Mouse (Mus musculus) gastrocnemius, adult 8-10 months (tissue): ENCODE measurements around the gene Ppa1. TPM values are rescaled to one million over a fixed set of nuclear protein-coding genes. Genes with fewer than 3 reads are reported as not detected.

Experiments
- DNase-seq, 2 experiments: peaks; one replicate each; pipeline ENCODE4 v3.0.0; 2022; ENCODE audit warnings: low spot score in 2 of 2
- total RNA-seq, 4 experiments: library from RNA; stranded (reverse); gene quantifications; 2 replicates each; pipeline ENCODE4 v1.2.4; 2022

Gene Ppa1
- total RNA-seq, 4 experiments from 2014 or later: 52.1 to 64.3 (median 60.7) TPM

DNA sequence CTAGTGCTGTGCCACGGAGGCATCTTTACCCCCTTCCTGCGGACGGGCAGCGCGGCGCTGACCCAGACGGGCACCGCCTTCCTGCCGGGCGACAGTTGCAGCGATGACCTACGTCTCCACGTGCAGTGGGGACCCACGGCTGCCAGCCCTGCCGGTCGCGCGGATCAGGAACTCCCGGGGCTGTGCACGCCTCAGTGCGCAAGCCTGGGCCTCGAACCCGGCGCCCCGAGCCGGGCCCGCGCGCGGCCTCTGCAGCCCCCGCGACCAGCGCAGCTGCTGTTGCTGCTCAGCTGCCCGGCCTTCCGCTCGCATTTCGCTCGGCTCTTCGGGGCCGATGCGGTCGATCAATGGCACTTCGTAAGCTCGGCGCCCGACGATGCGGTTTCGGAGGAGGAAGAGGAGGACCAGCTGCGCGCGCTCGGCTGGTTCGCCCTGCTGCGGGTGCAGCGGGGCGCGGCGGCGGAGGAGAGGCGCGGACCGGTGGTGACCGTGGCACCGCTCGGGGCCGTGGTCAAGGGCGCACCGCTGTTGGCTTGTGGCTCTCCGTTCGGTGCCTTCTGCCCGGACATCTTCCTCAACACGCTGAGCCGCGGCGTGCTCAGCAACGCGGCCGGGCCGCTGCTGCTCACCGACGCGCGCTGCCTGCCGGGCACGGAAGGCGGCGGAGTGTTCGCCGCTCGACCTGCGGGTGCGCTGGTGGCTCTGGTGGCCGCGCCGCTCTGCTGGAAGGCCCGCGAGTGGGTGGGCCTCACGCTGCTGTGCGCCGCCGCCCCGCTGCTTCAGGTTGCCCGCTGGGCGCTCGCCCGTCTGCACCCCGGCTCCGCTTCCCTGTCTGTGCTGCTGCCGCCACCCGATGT is 47.6 kb downstream of the Ppa1 start:
- no peak for DNase-seq

DNA sequence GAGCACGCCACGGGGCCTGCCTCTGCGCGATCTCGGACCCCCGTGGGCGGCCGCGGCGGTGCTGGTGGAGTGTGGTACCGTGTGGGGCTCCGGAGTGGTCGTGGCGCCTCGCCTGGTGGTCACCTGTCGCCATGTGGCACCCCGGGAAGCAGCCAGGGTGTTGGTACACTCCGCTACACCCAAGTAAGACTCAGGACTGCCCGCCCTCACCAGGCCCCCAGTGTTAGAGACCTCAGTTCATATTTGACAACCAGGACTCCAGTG is 48.1 kb downstream of the Ppa1 start:
- no peak for DNase-seq

DNA sequence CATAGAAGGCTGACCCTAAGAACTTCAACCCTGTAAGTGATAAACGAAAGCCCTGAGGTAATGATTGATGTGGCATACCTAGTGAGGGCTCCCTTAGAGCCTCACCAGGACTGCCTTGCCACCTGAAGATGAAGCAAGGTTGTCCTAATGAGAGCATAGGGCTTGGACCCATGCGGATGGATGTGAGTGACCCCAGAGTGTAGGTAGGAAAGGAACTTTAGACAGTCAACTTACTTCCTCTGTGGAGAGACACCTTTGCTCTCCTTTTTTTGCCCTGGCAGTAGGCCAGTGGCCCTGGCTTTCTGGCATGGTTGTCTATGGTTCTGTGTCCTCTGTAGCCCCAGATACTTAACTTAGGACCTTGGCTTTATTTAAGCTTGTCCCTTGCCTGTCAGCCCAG is 48.7 kb downstream of the Ppa1 start:
- no peak for DNase-seq

DNA sequence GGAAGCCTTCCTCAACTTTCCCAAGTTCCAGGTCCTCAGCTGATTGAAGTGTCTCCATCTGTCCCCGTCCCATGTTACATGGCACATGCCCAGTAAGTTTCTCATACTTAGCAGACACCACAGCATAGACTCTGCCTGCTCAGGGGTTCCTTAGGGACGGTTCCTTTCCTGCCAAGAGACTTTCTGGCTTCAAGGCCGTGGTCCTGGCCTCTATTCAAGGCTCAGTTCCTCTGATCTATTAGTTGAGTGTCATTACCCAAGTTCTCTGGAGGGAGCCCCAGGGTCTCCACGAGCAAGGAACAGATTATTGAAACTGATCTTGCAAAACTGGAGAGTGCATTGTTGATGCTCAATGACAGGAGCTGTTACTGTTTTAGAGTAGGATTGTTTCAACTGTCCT is 56.3 kb downstream of the Ppa1 start:
- no peak for DNase-seq

DNA sequence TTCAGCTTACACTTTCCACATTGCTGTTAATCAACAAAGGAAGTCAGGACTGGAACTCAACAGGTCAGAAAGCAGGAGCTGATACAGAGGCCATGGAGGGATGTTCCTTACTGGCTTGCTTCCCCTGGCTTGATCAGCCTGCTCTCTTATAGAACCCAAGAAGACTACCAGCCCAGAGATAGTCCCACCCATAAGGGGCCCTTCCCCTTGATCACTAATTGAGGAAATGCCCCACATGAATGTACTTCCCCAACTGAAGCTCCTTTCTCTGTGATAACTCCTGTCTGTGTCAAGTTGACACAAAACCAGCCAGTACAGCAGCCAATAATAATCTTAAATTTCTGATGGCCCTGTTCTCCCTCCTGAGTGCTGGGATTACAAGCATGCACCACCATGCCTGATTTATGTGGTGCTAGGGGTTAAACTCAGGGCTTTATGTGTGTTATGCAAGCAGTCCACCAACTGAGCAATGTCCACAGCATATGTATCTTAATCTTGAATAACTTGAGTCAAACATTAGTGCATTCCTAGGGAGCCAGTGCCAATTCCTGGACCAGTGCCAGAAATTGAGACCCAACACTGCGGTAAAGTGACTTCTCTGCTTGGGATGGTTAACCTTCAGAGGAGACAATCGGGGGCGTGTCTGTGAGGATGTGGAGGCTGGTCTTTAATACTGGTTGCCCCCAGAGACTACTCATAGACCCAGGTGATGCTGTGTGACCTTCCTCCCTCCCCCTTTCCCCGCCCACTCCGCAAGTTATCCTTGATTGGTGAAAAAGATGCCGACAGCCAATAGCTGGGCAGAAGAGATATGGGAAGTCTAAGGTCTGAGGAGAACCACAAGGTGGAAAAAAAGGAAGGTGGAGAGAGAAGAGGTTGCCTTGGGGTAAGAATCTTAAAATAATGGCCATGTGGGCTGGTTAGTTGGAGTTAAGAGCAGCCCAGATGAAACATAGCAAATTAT is 58.3 kb downstream of the Ppa1 start:
- no peak for DNase-seq

DNA sequence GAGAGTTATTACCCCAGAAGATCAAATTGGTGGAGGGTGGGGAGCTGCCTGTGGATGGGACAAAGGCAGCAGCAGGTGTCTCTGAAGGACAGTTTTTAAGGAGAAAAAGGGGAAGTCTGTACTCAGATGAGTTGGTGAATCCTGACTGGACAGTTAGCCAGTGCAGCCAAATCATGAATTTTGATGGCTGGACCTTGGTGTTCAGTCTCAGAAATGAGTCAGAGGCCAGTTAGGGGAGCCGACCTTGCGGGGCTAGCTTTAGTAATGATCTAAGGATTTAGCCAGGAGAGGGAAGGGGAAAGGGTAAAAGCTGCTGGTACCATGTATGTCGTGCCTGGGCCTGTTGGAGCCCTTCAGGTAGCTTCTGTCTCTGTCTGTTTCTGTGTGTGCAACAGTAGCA is 65.2 kb downstream of the Ppa1 start:
- DNase-seq: no peak

DNA sequence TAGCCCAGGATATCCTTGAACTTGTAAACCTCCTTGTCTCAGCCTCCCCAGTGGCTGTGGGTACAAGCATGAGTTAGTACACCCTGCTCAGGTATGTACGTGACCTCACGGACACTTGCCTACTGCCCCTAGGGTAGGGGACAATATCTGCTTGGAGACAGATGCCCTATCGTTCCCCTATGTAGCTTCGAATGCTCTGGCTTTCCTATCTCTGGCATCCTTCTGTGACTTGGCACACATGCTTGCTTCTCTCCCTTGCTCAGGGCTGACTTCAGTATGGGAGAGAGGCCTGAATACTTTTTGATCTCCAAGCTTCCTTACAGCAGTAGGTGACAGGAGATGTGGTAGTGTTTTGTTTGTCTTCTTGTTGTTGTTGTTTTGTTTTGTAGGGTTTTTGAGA is 65.8 kb downstream of the Ppa1 start:
- no peak for DNase-seq

DNA sequence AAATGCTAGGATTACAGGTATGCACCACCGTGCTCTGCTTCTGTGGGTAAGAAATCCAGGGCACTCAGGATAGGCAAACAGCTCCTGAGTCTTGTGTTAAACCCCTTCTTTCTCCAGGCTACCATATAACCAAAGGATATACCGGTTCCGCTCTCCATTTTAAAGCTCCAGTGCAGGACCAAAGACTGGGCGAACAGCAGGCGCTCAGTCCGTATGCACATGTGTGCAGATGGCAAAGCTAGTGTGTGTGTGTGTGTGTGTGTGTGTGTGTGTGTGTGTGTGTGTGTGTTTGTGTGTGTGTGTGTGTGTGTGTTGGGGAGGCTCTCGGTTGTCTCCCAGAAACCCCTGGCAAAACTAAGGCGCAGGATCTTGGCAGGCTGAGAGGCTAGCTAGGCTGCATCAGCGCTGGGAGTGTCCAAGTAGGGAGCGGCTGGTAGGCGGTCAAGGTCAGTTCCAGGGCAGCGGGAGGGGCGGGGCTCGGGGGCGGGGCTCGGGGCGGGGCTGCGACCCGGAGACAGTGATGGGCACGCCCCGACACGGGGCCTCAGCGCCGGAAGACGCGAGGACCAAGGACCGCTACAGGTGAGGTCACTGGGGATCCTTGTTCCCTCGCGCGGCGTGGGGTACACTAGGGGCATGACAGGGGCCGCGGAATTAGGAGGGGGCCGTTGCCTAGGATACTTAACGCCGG is 66.6 kb downstream of the Ppa1 start, which contains the start of gene Aifm2:
Gene Aifm2, plus strand, starts transcription at position 493 of the 691 bp plus-strand sequence.
- peak; percentile 51 to 73 for DNase-seq

DNA sequence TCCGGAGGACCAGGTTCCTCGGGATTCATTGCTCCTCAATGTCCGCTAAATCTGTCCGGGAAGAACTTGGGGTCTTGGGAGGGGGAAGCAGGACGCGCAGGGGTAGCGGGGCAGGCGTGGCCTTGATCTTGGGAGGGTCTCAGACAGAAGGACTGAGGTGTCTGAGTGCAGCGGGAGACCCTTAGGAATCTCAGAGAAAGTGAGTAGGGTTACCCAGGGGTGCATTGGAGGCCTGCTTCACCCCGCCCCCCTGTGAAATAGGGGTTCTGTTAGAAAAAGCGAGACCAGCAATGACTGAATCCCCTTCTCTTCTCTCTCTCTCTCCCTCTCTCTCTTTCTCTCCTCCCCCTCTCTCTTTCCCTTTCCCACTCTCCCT is 67.1 kb downstream of the Ppa1 start:
- no peak for DNase-seq

DNA sequence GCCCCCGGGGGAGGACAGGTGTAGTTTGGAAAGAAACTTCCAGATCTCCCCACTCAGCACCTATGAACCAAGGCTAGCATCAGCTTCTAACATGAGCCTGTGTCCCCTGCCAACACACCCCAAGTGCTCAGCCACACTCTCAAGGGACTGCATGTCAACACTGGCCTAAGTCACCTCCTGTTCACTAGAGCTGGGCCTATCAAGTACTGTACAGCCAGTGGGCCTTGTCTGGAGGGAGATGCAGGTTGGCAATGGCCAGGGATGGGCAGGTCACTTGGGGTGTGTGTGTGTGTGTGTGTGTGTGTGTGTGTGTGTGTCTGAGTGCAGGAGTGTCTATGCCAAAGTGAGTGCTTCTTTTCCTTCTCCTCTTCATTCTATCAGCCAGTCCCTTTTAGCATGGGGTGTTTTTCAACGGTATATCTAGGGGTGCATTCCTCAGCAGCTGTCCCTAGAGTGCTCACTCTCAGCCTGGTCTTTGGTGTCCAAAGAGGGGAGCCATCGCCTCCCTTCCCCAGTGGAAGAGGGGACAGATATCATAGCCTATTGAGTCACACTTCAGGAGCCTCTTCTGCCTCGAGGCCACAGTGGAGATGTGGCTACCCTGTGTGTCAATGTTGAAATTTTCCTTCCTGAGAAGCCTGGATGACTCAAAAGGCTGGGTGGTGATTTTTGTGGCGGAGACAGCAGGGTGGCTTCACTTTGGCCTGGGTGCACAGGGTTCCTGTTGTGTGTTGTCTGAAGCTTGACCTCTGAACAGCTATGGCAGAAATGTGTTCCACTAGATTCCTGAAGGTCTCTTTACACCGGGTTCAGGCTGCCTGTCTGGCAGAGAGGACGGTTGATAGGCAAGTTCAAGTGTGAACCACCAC is 67.9 kb downstream of the Ppa1 start:
- no peak for DNase-seq

DNA sequence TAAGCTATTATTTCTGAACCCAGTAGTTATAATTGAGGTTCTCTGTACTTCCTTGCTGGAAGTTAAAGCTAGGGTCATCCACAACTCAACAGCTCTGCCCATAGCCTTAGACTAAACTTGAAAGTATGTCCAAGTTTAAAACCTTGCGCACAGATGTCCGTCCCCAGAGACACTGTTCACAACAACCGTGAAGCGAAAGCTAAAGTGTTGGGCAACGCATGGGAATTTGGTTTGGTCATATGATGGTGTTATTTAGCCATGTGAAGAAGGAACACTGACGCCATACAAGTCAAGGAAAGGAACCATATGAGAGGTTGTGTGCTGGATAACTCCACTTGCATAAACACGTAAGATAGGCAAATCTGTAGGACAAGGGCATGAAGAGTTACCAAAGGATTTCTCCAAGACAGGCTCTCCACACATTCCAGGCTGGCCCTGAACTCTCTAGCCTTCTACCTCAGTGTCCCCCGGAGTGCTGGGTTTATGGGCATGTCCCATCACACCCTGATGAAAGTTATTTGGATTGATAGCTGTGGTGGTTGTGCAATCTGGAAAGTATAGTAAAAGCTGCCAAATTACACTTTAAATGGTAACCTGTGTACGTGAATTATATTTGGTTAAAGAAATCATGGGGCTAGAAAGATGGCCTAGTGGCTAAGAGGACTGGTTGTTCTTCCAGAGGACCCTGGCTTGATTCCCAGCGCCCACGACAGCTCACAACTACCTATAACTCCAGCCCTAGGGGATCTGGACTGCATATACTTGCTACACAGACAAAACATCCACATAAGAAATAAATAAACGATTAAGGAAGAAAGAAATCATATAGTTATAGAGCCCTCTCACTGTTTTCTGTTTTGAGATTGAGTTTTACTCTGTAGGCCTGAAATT is 69.3 kb downstream of the Ppa1 start:
- DNase-seq: no peak

DNA sequence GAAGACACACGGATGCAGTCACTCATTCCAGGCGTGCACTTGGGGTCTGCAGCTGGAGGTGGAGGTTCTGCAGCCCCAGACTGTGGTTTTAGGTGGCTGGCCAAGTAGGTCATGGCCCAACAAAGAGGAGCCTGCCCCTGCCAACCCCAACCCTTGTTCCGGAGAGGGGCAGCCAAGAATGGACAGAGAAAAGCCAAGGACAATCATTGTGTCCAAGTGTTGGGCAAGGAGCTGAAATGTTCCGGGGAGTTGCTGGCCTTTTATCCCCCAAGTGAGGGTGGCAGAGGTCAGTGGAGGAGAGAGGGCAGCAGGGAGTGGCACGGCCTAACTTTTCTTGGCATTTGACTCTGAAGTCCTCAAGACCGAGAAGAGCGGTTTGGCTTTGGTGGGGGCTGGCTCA is 72.0 kb downstream of the Ppa1 start:
- DNase-seq: no peak

DNA sequence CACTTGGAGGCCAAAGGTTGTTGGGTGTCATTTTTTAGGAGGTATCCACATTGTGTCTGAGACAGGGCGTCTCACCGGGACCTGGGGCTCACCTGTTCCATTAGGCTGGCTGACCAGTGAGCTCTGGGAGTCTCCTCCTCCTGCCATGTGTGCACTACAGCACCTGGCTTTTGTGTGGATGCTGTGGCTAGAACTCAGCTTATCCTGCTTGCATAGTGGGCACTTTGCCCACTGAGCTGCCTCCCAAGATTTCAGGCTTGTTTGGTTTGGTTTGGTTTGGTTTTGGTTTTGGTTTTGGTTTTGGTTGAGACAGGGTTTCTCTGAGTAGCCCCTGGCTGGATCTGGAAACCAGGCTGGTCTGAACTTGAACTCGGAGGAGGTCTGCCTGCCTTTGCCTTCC is 73.9 kb downstream of the Ppa1 start:
- DNase-seq: no peak

DNA sequence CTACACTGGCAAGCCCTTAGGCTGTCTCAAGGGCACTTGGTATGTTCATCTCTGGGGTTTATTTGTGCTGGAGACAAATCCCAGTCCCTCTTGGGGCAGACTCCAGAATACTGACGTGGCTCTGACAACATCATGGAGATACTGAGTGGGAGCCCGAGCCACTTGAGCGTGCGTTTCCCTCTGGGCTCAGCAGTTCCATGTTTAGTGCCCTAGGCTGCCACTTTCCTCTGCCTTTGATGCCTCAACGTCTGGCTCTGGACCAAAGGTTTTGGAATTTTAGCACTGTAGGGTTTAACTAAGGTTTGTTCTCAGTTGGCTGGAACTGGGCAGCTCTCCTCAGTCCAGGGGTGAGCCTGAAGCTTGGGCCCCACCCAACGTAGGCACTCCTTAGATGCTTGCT is 74.9 kb downstream of the Ppa1 start:
- DNase-seq: no peak

Other genes starting within 250 kb of the Ppa1 start
- gene Nodal, start 230.6 kb upstream of the Ppa1 start, total RNA-seq: under 1 TPM in 3 of 4 experiments, not detected in 1; 0.12 to 0.24 (median 0.13) TPM
- gene Eif4ebp2, start 195.9 kb upstream of the Ppa1 start, total RNA-seq: 100 to 1,000 TPM; 154 to 242 (median 183) TPM
- gene Lrrc20, start 172.8 kb upstream of the Ppa1 start, total RNA-seq: 100 to 1,000 TPM; 151 to 195 (median 168) TPM
- gene Npffr1, start 53.1 kb upstream of the Ppa1 start, total RNA-seq: not detected
- gene Sar1a, start 31.7 kb downstream of the Ppa1 start, total RNA-seq: 100 to 1,000 TPM; 119 to 156 (median 128) TPM
- gene Tysnd1, start 47.0 kb downstream of the Ppa1 start, total RNA-seq: 10 to 100 TPM; 12.6 to 16.1 (median 14.5) TPM
- gene Aifm2, start 66.7 kb downstream of the Ppa1 start, total RNA-seq: 10 to 100 TPM; 11.7 to 13.7 (median 12.5) TPM
- under 1 TPM; 0.36 to 0.72 (median 0.55) TPM for gene H2afy2, start 135.6 kb downstream of the Ppa1 start, total RNA-seq